Mouse (Mus musculus): ENCODE measurements around the gene Serinc2. TPM values are rescaled to one million over a fixed set of nuclear protein-coding genes. Genes with fewer than 3 reads are reported as not detected.

The Serinc2 gene
- total RNA-seq, 2 experiments from 2014 or later, result 55.4 to 76.6 TPM

DNA sequence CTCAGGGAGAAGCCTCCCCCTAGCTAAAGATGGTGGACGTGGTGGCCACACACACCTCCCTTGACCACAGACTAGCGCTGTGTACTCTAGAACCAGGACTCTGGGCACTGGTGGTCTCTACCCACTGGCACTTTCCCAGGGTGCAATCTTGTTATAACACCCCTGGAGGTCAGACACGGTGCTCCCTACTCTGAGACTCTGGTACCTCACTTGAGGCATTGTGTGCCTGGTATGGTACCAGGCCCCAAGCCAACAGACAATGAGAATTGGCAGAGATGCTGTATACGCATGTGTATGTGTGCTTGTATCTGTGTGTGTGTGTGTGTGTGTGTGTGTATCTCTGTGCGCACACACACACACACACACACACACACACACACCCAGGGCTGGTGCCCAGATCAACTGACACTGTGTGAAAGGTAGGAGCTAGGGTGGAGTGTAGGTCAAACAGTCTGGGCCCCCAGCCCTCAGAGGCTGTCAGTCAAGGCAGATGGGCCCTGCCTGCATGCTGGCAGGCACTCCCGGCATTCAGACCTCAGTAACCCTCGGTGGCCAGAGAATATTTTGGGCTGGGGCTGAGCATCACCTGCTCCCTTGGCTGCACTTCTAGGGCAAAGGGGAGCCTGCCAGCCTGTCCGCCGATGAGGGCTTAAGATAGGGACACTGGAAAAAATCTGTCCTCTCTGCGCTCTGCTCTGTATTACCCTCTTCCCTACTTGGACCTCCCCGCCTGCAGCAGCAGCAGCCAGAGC is 20.0 kb upstream of the Serinc2 start:
- peak; percentile 65 to 76 for DNase-seq
- intact Hi-C loops (cut with DNase I), result no loop called here

- DNase-seq, result no peak
- intact Hi-C loops (cut with DNase I), result no loop called here
These were observed 18.1 kb upstream of the Serinc2 start for GRCm38 (mm10) chr4:130297123-130297529.

GRCm38 (mm10) chr4:130296243-130296965 is 17.4 kb upstream of the Serinc2 start:
- intact Hi-C loops (cut with DNase I), result no loop called here
- DNase-seq, result no peak

DNA sequence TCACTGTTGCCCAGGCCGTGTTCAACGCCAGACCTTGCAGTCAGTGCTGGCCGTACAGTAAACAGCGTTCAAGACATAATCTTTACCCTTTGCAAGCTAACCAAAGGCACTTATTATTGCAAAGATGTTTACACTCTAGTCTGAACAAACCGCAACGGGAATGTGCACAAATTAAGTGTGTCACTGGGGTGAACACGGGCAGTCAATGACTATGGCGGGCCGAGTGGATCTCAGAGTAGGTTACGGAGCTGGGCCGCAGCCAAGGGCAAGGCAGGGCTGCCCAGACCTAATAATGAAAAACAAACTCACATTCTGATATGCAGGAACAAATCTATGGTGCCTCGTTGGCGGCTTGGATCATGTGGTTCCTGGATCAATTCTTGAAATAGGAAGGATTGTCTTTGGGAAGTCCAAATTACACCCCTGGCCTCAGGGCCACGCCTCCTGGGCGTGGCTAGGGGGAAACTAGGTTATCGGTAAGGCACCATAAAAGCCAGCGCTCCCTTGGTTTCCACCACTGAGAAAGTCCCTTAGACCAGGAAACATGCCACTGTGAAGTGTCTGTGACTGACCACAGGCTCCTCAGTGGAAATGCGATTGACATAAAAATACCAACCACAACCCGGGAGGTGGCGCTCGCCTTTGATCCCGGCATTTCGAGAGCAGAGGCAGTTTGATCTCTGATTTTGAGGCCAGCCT is 16.2 kb upstream of the Serinc2 start:
- DNase-seq, result no peak
- intact Hi-C loops (cut with DNase I), result no loop called here

- intact Hi-C loops (cut with DNase I), result no loop called here
- no peak for DNase-seq
These were observed 15.5 kb upstream of the Serinc2 start for GRCm38 (mm10) chr4:130294513-130294912.

DNA sequence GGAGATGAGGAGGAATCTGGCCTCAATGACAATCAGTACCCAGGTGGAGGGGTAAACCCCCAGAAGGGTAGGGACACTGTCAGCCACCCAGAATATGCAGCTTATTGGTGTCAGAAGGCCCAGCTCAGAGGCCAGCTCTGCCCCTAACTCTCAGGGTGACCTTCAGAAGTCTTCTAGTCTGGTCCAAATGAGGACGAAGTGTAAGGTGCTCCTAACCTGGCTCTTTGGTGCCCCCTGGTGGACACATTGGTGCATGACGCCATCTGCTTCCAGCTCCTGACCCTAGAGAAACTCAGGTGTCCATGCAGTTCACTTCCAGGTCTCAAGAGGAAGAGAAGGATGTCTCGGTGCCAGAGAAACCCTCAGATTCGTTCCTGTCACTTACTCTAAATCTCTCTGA is 13.3 kb upstream of the Serinc2 start:
- DNase-seq, result peak; percentile 51 to 55
- intact Hi-C loops (cut with DNase I), result loop anchor here (2.0 kb wide), 1 partner anchor 93 kb away; no protein-coding TSS in a partner anchor

- intact Hi-C loops (cut with DNase I), result no loop called here
- no peak for DNase-seq
These were observed 10.8 kb upstream of the Serinc2 start for GRCm38 (mm10) chr4:130289824-130290223.

GRCm38 (mm10) chr4:130286531-130286930 is 7.5 kb upstream of the Serinc2 start:
- no peak for DNase-seq
- intact Hi-C loops (cut with DNase I), result no loop called here

GRCm38 (mm10) chr4:130283826-130284225 is 4.8 kb upstream of the Serinc2 start:
- intact Hi-C loops (cut with DNase I), result no loop called here
- no peak for DNase-seq

DNA sequence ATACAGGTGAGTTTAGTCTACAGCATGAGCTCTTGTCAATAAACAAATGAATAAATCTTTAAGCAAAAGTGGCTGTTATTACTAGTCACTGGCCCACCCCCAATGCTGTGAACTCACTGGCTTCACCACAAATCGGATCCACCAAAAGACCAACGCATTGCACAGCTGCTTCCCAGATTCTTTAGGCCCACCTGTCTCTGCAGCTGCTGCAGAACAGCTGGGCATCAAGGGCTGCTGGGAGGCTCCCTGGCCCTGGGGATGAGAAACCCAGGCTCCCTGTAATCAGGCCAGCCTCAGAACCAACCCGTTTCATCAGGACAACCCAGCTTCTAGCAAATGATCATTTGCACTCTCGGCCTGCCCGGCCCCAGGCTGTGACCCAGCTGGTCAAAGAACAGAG is 3.9 kb upstream of the Serinc2 start:
- intact Hi-C loops (cut with DNase I), result no loop called here
- DNase-seq, result no peak

DNA sequence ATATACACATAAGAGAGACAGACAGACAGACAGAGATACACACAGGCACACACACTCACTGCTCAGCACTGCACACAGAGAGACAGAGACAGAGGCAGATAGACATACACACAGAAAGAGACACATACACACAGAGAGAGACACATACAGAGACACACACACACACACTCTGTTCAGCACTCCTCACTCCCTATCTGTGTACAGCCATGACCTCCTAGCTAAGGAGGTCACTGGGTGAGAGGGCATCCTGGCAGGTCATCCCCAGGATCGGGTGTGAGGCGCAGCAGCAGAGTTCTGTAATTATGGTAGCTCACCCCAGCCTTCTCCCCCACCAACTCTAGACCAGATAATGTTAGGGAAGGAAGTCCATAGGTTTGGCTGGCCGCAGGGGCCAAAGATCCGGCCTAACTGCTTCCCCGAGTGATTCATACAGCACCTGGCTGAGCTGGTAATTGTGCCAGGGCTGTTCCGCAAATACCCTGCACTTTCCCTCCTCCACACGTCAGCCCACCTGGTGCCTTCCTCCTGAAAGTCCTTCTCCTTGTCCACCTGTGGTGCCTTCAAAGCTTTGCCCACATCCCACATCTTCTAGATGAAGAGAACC is 2.3 kb downstream of the Serinc2 start:
- DNase-seq, result no peak
- intact Hi-C loops (cut with DNase I), result no loop called here

GRCm38 (mm10) chr4:130275823-130276105 is 3.2 kb downstream of the Serinc2 start:
- intact Hi-C loops (cut with DNase I), result no loop called here
- no peak for DNase-seq

GRCm38 (mm10) chr4:130275016-130275822 is 3.8 kb downstream of the Serinc2 start:
- no peak for DNase-seq
- intact Hi-C loops (cut with DNase I), result no loop called here

GRCm38 (mm10) chr4:130274346-130275015 is 4.5 kb downstream of the Serinc2 start:
- intact Hi-C loops (cut with DNase I), result no loop called here
- DNase-seq, result no peak

GRCm38 (mm10) chr4:130273698-130274345 is 5.2 kb downstream of the Serinc2 start:
- no peak for DNase-seq
- intact Hi-C loops (cut with DNase I), result no loop called here

- intact Hi-C loops (cut with DNase I), result no loop called here
- DNase-seq, result no peak
These were observed 8.2 kb downstream of the Serinc2 start for GRCm38 (mm10) chr4:130270611-130271347.

GRCm38 (mm10) chr4:130270089-130270488 is 8.9 kb downstream of the Serinc2 start:
- no peak for DNase-seq
- intact Hi-C loops (cut with DNase I), result no loop called here

GRCm38 (mm10) chr4:130268736-130269135 is 10.3 kb downstream of the Serinc2 start:
- intact Hi-C loops (cut with DNase I), result no loop called here
- no peak for DNase-seq

GRCm38 (mm10) chr4:130267069-130267468 is 11.9 kb downstream of the Serinc2 start:
- DNase-seq, result no peak
- intact Hi-C loops (cut with DNase I), result no loop called here

Data from gastrocnemius, postnatal 36 days (tissue).